Mouse (Mus musculus): ENCODE results near the gene Rsph3a.
"Not testable (repeated sequence)": the region's sequence is repeated elsewhere in the genome, so short reads cannot be mapped to it uniquely, and the experiment has no call there.

- TF ChIP-seq GATA1 (IDR thresholded peaks at IDR 0.05; ENCODE audit: borderline replicate concordance, low read length); FLI1 (IDR thresholded peaks at IDR 0.05; ENCODE audit: low read length): not testable (repeated sequence)
Observed at GRCm38 (mm10) chr17:8022675-8023074, 77.3 kb downstream of the Rsph3a start.

All from megakaryocyte, embryonic 14.5 days (primary cell).